Mouse (Mus musculus): ENCODE results near the gene Prss45. TPM values are rescaled to one million over a fixed set of nuclear protein-coding genes. Genes with fewer than 3 reads are reported as not detected.
"Not testable (repeated sequence)": the region's sequence is repeated elsewhere in the genome, so short reads cannot be mapped to it uniquely, and the experiment has no call there.

The Prss45 gene
- polyA plus RNA-seq, 1 experiment from 2014 or later, result not detected

DNA sequence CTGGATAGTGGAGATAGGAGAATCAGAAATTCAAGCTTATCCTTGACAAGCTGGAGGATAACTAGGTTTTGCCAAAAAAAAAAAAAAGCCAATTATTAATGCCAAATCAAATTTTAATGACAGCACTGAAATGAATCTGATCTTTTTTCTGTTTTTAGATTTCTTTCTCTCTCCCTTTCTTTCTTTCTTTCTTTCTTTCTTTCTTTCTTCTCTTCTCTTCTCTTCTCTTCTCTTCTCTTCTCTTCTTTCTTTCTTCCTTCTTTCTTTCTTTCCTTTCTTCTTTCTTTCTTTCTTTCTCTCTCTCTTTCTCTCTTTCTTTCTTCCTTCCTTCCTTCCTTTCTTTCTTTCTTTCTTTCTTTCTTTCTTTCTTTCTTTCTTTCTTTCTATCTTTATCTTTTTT lies 13.8 kb upstream of the Prss45 start:
- ATAC-seq (ENCODE audit: insufficient number of reproducible peaks, low FRiP score, low TSS enrichment, low read depth); H3K9ac ChIP-seq (ENCODE audit: low read length); H3K36me3 ChIP-seq (ENCODE audit: control insufficient read depth, insufficient read depth, low read length); DNase-seq (ENCODE audit: low spot score); H3K27me3 ChIP-seq (ENCODE audit: control insufficient read depth, insufficient read depth, low read length); H3K27ac ChIP-seq (replicated peaks; ENCODE audit: low read depth, low read length); H3K4me3 ChIP-seq (ENCODE audit: low read depth, low read length); H3K4me1 ChIP-seq (ENCODE audit: control insufficient read depth, insufficient read depth, low read length); H3K4me2 ChIP-seq (ENCODE audit: low read depth, severe bottlenecking); H3K9me3 ChIP-seq (ENCODE audit: control insufficient read depth, low read length): not testable (repeated sequence)

DNA sequence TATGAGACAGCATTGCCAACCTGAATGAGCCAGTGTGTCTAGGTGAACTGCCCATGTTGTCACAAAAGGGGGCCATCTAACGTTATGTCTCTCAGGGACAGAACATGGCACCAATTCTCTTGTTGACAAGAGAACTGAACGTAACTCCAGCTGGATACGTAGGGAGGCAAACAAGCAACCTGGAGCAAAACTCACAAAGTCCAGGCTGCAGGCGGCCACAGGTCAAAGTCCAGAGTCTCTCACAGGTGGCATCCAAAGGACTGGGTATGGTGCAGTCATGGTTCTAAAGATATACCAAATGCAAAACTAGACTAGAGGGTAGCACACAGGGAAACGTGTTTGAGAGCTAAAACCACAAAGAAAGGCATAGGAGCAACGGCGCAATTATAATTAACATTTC lies 13.0 kb upstream of the Prss45 start:
- no peaks in the 10 kb centered on the region for H3K36me3 ChIP-seq (ENCODE audit: control insufficient read depth, insufficient read depth, low read length)
- H3K9me3 ChIP-seq (ENCODE audit: control insufficient read depth, low read length), result no peaks in the 10 kb centered on the region
- no peak for DNase-seq (ENCODE audit: low spot score)
- WGBS, result 84% methylated on average over 7 of the region's 7 CpGs
- H3K4me1 ChIP-seq (ENCODE audit: control insufficient read depth, insufficient read depth, low read length), result no peaks in the 10 kb centered on the region
- no peaks in the 10 kb centered on the region for H3K27me3 ChIP-seq (ENCODE audit: control insufficient read depth, insufficient read depth, low read length)
- ATAC-seq (ENCODE audit: insufficient number of reproducible peaks, low FRiP score, low TSS enrichment, low read depth), result no peak
- H3K9ac ChIP-seq (ENCODE audit: low read length), result no peak overlapping the region
- H3K27ac ChIP-seq (replicated peaks; ENCODE audit: low read depth, low read length), result no peak overlapping the region
- H3K4me3 ChIP-seq (ENCODE audit: low read depth, low read length), result no peak overlapping the region
- H3K4me2 ChIP-seq (ENCODE audit: low read depth, severe bottlenecking), result no peak overlapping the region

DNA sequence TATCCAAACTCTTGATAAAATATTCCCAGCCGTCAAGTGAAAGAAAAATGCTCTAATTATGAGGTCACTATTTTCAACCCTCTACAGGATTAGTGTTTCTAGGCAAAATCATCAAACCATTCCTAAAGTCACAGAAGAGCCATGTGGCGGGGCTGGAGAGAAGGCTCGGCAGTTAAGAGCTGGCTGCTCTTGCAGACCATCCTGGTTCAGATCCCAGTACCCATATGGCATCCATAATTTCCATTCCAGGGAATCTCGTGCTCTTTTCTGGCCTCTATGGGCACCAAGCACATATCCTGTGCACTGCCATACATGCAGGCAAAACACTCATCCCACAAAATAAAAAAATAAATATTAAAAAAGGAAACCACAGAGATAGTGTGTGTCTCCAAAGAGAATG lies 9.0 kb upstream of the Prss45 start:
- no peak for DNase-seq (ENCODE audit: low spot score)
- 78% methylated on average over 4 of the region's 4 CpGs for WGBS
- H3K36me3 ChIP-seq (ENCODE audit: control insufficient read depth, insufficient read depth, low read length), result no peaks in the 10 kb centered on the region
- H3K4me1 ChIP-seq (ENCODE audit: control insufficient read depth, insufficient read depth, low read length), result no peaks in the 10 kb centered on the region
- H3K9me3 ChIP-seq (ENCODE audit: control insufficient read depth, low read length), result no peaks in the 10 kb centered on the region
- ATAC-seq (ENCODE audit: insufficient number of reproducible peaks, low FRiP score, low TSS enrichment, low read depth), result no peak
- H3K4me3 ChIP-seq (ENCODE audit: low read depth, low read length), result no peak overlapping the region
- no peak overlapping the region for H3K4me2 ChIP-seq (ENCODE audit: low read depth, severe bottlenecking)
- H3K9ac ChIP-seq (ENCODE audit: low read length), result no peak overlapping the region
- no peak overlapping the region for H3K27ac ChIP-seq (replicated peaks; ENCODE audit: low read depth, low read length)
- no peaks in the 10 kb centered on the region for H3K27me3 ChIP-seq (ENCODE audit: control insufficient read depth, insufficient read depth, low read length)

DNA sequence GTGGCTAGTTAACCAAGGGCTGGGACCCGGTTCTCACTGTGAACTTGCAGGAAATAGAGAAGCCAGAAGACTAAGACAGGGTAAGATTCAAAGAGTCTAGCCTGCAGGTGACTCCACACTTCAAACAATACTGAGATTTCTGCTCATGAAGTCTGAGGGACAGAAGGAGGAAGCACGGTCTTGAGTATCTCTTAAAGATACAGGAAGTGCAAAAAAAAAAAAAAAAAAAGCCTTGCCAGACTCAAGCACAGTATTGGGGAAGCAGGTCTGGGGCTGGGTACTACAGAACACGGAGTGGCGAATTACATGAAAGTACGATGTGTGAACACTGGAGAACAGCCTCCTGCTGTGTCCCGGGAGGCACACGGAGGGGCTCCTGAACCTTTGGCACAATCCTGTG lies 8.6 kb upstream of the Prss45 start:
- 82% methylated on average over 7 of the region's 7 CpGs for WGBS
- H3K27me3 ChIP-seq (ENCODE audit: control insufficient read depth, insufficient read depth, low read length), result no peaks in the 10 kb centered on the region
- no peak overlapping the region for H3K9ac ChIP-seq (ENCODE audit: low read length)
- DNase-seq (ENCODE audit: low spot score) (no peak), ATAC-seq (ENCODE audit: insufficient number of reproducible peaks, low FRiP score, low TSS enrichment, low read depth) (no peak)
- H3K9me3 ChIP-seq (ENCODE audit: control insufficient read depth, low read length), result no peaks in the 10 kb centered on the region
- no peak overlapping the region for H3K4me3 ChIP-seq (ENCODE audit: low read depth, low read length)
- no peak overlapping the region for H3K27ac ChIP-seq (replicated peaks; ENCODE audit: low read depth, low read length)
- no peaks in the 10 kb centered on the region for H3K36me3 ChIP-seq (ENCODE audit: control insufficient read depth, insufficient read depth, low read length)
- no peaks in the 10 kb centered on the region for H3K4me1 ChIP-seq (ENCODE audit: control insufficient read depth, insufficient read depth, low read length)
- no peak overlapping the region for H3K4me2 ChIP-seq (ENCODE audit: low read depth, severe bottlenecking)

DNA sequence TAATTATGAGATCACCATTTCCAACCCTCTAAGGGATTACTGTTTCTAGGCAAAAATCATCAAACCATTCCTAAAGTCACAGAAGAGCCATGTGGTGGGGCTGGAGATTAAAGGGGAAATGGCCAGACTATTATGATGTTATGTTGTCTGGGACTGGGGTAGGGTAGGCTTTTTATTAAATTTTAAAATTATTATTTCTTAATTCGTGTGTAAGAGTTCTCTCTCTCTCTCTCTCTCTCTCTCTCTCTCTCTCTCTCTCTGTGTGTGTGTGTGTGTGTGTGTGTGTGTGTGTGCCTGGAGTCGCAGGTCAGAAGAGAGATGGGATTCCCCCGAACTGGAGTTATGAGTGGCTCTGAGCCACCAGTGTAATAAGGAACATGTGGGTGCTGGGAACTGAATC lies 8.0 kb upstream of the Prss45 start, which contains the start of gene Prss43:
Gene Prss43, plus strand, starts transcription at position 301 of the 400 bp plus-strand sequence.
- H3K9ac ChIP-seq (ENCODE audit: low read length), result no peak within 1 kb of the TSS
- no peaks in the 10 kb centered on the region for H3K9me3 ChIP-seq (ENCODE audit: control insufficient read depth, low read length)
- no peaks in the 10 kb centered on the region for H3K36me3 ChIP-seq (ENCODE audit: control insufficient read depth, insufficient read depth, low read length)
- H3K4me1 ChIP-seq (ENCODE audit: control insufficient read depth, insufficient read depth, low read length), result no peaks in the 10 kb centered on the region
- no peak within 1 kb of the TSS for H3K27ac ChIP-seq (replicated peaks; ENCODE audit: low read depth, low read length)
- no peak within 1 kb of the TSS for H3K4me2 ChIP-seq (ENCODE audit: low read depth, severe bottlenecking)
- H3K4me3 ChIP-seq (ENCODE audit: low read depth, low read length), result no peak within 1 kb of the TSS
- H3K27me3 ChIP-seq (ENCODE audit: control insufficient read depth, insufficient read depth, low read length), result no peaks in the 10 kb centered on the region
- ATAC-seq (ENCODE audit: insufficient number of reproducible peaks, low FRiP score, low TSS enrichment, low read depth) (no peak), DNase-seq (ENCODE audit: low spot score) (no peak)
- 83% methylated on average over 3 of the region's 3 CpGs for WGBS

GRCm38 (mm10) chr9:110833021-110833420 lies 1.4 kb upstream of the Prss45 start:
- H3K9me3 ChIP-seq (ENCODE audit: control insufficient read depth, low read length), result no peaks in the 10 kb centered on the region
- H3K9ac ChIP-seq (ENCODE audit: low read length), result no peak overlapping the region
- DNase-seq (ENCODE audit: low spot score) (no peak), ATAC-seq (ENCODE audit: insufficient number of reproducible peaks, low FRiP score, low TSS enrichment, low read depth) (no peak)
- H3K27me3 ChIP-seq (ENCODE audit: control insufficient read depth, insufficient read depth, low read length), result no peaks in the 10 kb centered on the region
- no peaks in the 10 kb centered on the region for H3K36me3 ChIP-seq (ENCODE audit: control insufficient read depth, insufficient read depth, low read length)
- H3K4me1 ChIP-seq (ENCODE audit: control insufficient read depth, insufficient read depth, low read length), result no peaks in the 10 kb centered on the region
- 80% methylated on average over 5 of the region's 5 CpGs for WGBS
- no peak overlapping the region for H3K4me2 ChIP-seq (ENCODE audit: low read depth, severe bottlenecking)
- no peak overlapping the region for H3K4me3 ChIP-seq (ENCODE audit: low read depth, low read length)
- no peak overlapping the region for H3K27ac ChIP-seq (replicated peaks; ENCODE audit: low read depth, low read length)

GRCm38 (mm10) chr9:110834961-110835360 lies 573 bp downstream of the Prss45 start:
- DNase-seq (ENCODE audit: low spot score) (no peak), ATAC-seq (ENCODE audit: insufficient number of reproducible peaks, low FRiP score, low TSS enrichment, low read depth) (no peak)
- H3K4me1 ChIP-seq (ENCODE audit: control insufficient read depth, insufficient read depth, low read length), result no peaks in the 10 kb centered on the region
- H3K4me2 ChIP-seq (ENCODE audit: low read depth, severe bottlenecking), result no peak overlapping the region
- WGBS, result 31% methylated on average over 10 of the region's 10 CpGs
- H3K27me3 ChIP-seq (ENCODE audit: control insufficient read depth, insufficient read depth, low read length), result no peaks in the 10 kb centered on the region
- H3K27ac ChIP-seq (replicated peaks; ENCODE audit: low read depth, low read length), result no peak overlapping the region
- no peaks in the 10 kb centered on the region for H3K36me3 ChIP-seq (ENCODE audit: control insufficient read depth, insufficient read depth, low read length)
- no peak overlapping the region for H3K9ac ChIP-seq (ENCODE audit: low read length)
- no peak overlapping the region for H3K4me3 ChIP-seq (ENCODE audit: low read depth, low read length)
- no peaks in the 10 kb centered on the region for H3K9me3 ChIP-seq (ENCODE audit: control insufficient read depth, low read length)

DNA sequence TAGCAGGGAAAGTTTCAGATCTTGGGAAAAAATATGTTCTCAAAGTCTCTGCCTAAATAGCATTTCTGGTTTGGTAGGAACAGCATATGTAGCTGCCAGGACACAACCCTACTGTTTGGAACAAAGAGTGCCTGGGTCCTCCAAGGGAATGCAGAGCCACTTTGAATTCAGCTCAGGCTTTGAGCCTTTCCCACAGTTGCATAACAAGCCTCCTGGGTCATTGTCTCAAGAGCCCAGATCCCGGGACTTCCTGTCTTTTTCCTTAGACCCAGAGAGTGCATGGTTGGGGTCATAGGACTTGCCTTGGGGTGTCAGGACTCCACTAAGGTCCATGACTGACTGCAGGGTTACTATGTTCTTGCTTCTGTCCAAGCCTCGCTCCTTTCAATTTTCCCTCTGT lies 1.7 kb downstream of the Prss45 start:
- Histone ChIP-seq H3K4me2 (ENCODE audit: low read depth, severe bottlenecking) (no peak overlapping the region), H3K27me3 (ENCODE audit: control insufficient read depth, insufficient read depth, low read length) (no peaks in the 10 kb centered on the region), H3K4me1 (ENCODE audit: control insufficient read depth, insufficient read depth, low read length) (no peaks in the 10 kb centered on the region), H3K9me3 (ENCODE audit: control insufficient read depth, low read length) (no peaks in the 10 kb centered on the region), H3K27ac (replicated peaks; ENCODE audit: low read depth, low read length) (no peak overlapping the region), H3K36me3 (ENCODE audit: control insufficient read depth, insufficient read depth, low read length) (no peaks in the 10 kb centered on the region), H3K4me3 (ENCODE audit: low read depth, low read length) (no peak overlapping the region), H3K9ac (ENCODE audit: low read length) (no peak overlapping the region)
- DNase-seq (ENCODE audit: low spot score) (no peak), ATAC-seq (ENCODE audit: insufficient number of reproducible peaks, low FRiP score, low TSS enrichment, low read depth) (no peak)
- WGBS, result 67% methylated on average over 2 of the region's 2 CpGs

- 90% methylated on average over 6 of the region's 6 CpGs for WGBS
- Histone ChIP-seq H3K27ac (replicated peaks; ENCODE audit: low read depth, low read length) (no peak overlapping the region), H3K9me3 (ENCODE audit: control insufficient read depth, low read length) (no peaks in the 10 kb centered on the region), H3K36me3 (ENCODE audit: control insufficient read depth, insufficient read depth, low read length) (no peaks in the 10 kb centered on the region), H3K4me2 (ENCODE audit: low read depth, severe bottlenecking) (no peak overlapping the region), H3K27me3 (ENCODE audit: control insufficient read depth, insufficient read depth, low read length) (no peaks in the 10 kb centered on the region), H3K4me1 (ENCODE audit: control insufficient read depth, insufficient read depth, low read length) (no peaks in the 10 kb centered on the region), H3K9ac (ENCODE audit: low read length) (no peak overlapping the region), H3K4me3 (ENCODE audit: low read depth, low read length) (no peak overlapping the region)
- no peak for DNase-seq (ENCODE audit: low spot score)
- ATAC-seq (ENCODE audit: insufficient number of reproducible peaks, low FRiP score, low TSS enrichment, low read depth), result no peak
Observed at GRCm38 (mm10) chr9:110840905-110841304, 6.5 kb downstream of the Prss45 start.
